In genomic region chr4:152157779-152158584, GRCm38 (mm10) we compare ENCODE assay signal across 8 mouse cellular contexts. TPM values are rescaled to one million over a fixed set of nuclear protein-coding genes. Genes with fewer than 3 reads are reported as not detected.
DNase-seq lines count a peak whose midpoint lies in the region; ATAC-seq lines count a peak whose summit lies in the region.

No protein-coding gene starts in this region.

- no peak overlapping the region for H3K27ac ChIP-seq in brown adipose tissue, adult 24 weeks (replicated peaks; ENCODE audit: low read depth, low read length)
- H3K27ac ChIP-seq in heart, embryonic 16.5 days (ENCODE audit: low read length) = no peak overlapping the region
- H3K27ac ChIP-seq in limb, embryonic 11.5 days (replicated peaks; ENCODE audit: low read depth, low read length) = no peak overlapping the region
- H3K27ac ChIP-seq in midbrain, embryonic 13.5 days = no peak overlapping the region

- peak overlapping the region; percentile 27; the same call in 1 of the 2 replicates for H3K4me3 ChIP-seq in brown adipose tissue, adult 24 weeks (ENCODE audit: insufficient read depth, low read depth, low read length)
- H3K4me3 ChIP-seq in heart, embryonic 16.5 days (ENCODE audit: low read length) = peak overlapping the region; percentile 41
- H3K4me3 ChIP-seq in limb, embryonic 11.5 days (ENCODE audit: low read depth, low read length) = no peak overlapping the region
- H3K4me3 ChIP-seq in midbrain, embryonic 13.5 days (replicated peaks) = no peak overlapping the region

- H3K36me3 ChIP-seq in heart, embryonic 16.5 days (ENCODE audit: control insufficient read depth, insufficient read depth) = no peaks in the 10 kb centered on the region
- H3K36me3 ChIP-seq in limb, embryonic 11.5 days (ENCODE audit: control insufficient read depth, insufficient read depth, low read length) = no peaks in the 10 kb centered on the region
- no peaks in the 10 kb centered on the region for H3K36me3 ChIP-seq in midbrain, embryonic 13.5 days

- DNase-seq in cerebellum, adult 8-10 months = peak; percentile 52
- no peak for DNase-seq in cerebellum, adult 11 months
- DNase-seq in 3T3-L1 (ENCODE audit: low read depth, low spot score) = peak; percentile 42
- peak; percentile 70 for DNase-seq in limb, embryonic 11.5 days (ENCODE audit: low spot score)
- peak; percentile 81 for DNase-seq in thymus, postnatal 4 days

- H3K9ac ChIP-seq in heart, embryonic 16.5 days (ENCODE audit: low read length) = no peak overlapping the region
- H3K9ac ChIP-seq in limb, embryonic 11.5 days (ENCODE audit: low read length) = no peak overlapping the region
- H3K9ac ChIP-seq in midbrain, embryonic 13.5 days (replicated peaks) = 0 out of 2 replicates have a peak overlapping the region, but pooled peaks have one; percentile 25

- no peaks in the 10 kb centered on the region for H3K9me3 ChIP-seq in heart, embryonic 16.5 days (replicated peaks; ENCODE audit: control insufficient read depth, low read length)
- H3K9me3 ChIP-seq in limb, embryonic 11.5 days (ENCODE audit: control insufficient read depth, low read length) = no peaks in the 10 kb centered on the region
- H3K9me3 ChIP-seq in midbrain, embryonic 13.5 days = no peaks in the 10 kb centered on the region

- peaks cover 3% of the 10 kb centered on the region; the same call in 1 of the 2 replicates for H3K4me1 ChIP-seq in brown adipose tissue, adult 24 weeks (ENCODE audit: control insufficient read depth, insufficient read depth, insufficient read length, low read length)
- peaks cover 21% of the 10 kb centered on the region for H3K4me1 ChIP-seq in heart, embryonic 16.5 days (ENCODE audit: control insufficient read depth, insufficient read depth, low read length)
- H3K4me1 ChIP-seq in limb, embryonic 11.5 days (ENCODE audit: control insufficient read depth, insufficient read depth, low read length) = peaks cover 5% of the 10 kb centered on the region; the same call in 1 of the 2 replicates
- H3K4me1 ChIP-seq in midbrain, embryonic 13.5 days (replicated peaks) = peaks cover 24% of the 10 kb centered on the region

- 18% methylated on average over 21 of the region's 21 CpGs for WGBS in heart, embryonic 16.5 days
- 13% methylated on average over 21 of the region's 21 CpGs for whole genome bisulfite sequencing in limb, embryonic 11.5 days
- WGBS in midbrain, embryonic 13.5 days = 15% methylated on average over 21 of the region's 21 CpGs

- peaks cover 78% of the 10 kb centered on the region for H3K27me3 ChIP-seq in heart, embryonic 16.5 days (ENCODE audit: control insufficient read depth, insufficient read depth, low read length)
- peaks cover 58% of the 10 kb centered on the region for H3K27me3 ChIP-seq in limb, embryonic 11.5 days (ENCODE audit: control insufficient read depth, insufficient read depth, low read length)
- peaks cover 94% of the 10 kb centered on the region for H3K27me3 ChIP-seq in midbrain, embryonic 13.5 days

- no peak for ATAC-seq in heart, embryonic 16.5 days (replicated peaks; ENCODE audit: extremely low read depth, insufficient read depth, low FRiP score)
- no peak for ATAC-seq in limb, embryonic 11.5 days (ENCODE audit: insufficient number of reproducible peaks, low FRiP score, low TSS enrichment, low read depth)
- no peak for ATAC-seq in midbrain, embryonic 13.5 days

- H3K4me2 ChIP-seq in heart, embryonic 16.5 days (ENCODE audit: low read depth, low read length) = peak overlapping the region; percentile 54
- no peak overlapping the region; the same call in 1 of the 2 replicates for H3K4me2 ChIP-seq in limb, embryonic 11.5 days (ENCODE audit: low read depth, severe bottlenecking)
- peak overlapping the region; percentile 25 for H3K4me2 ChIP-seq in midbrain, embryonic 13.5 days (replicated peaks)

RNA-seq across cellular contexts. Expression of gene Hes2, which starts 0.7 kb away (rescaled TPM):
- not detected in 2 replicates for polyA plus RNA-seq in brown adipose tissue, adult 24 weeks (2012; ENCODE audit: insufficient read depth, insufficient read length, missing spikeins)
- polyA plus RNA-seq in heart, embryonic 16.5 days (2015; fragmentation: Nextera tagmentation; extraction: Ambion mirVana) = 0.14 TPM in 1 of 2 replicates, not detected in the other
- not detected in 2 replicates for polyA plus RNA-seq in limb, embryonic 11.5 days (2014; fragmentation: Nextera tagmentation; extraction: Ambion mirVana)
- polyA plus RNA-seq in midbrain, embryonic 13.5 days (2015; fragmentation: Nextera tagmentation; extraction: Ambion mirVana) = 0.26 and 0.28 TPM in 2 replicates

RNA-seq across cellular contexts. Expression of gene Espn, which starts 5.8 kb away (rescaled TPM):
- 1.0 TPM in 1 of 2 replicates, not detected in the other for polyA plus RNA-seq in brown adipose tissue, adult 24 weeks (2012; ENCODE audit: insufficient read depth, insufficient read length, missing spikeins)
- polyA plus RNA-seq in heart, embryonic 16.5 days (2015; fragmentation: Nextera tagmentation; extraction: Ambion mirVana) = 1.3 and 1.5 TPM in 2 replicates
- polyA plus RNA-seq in limb, embryonic 11.5 days (2014; fragmentation: Nextera tagmentation; extraction: Ambion mirVana) = 1.6 and 1.9 TPM in 2 replicates
- polyA plus RNA-seq in midbrain, embryonic 13.5 days (2015; fragmentation: Nextera tagmentation; extraction: Ambion mirVana) = 0.07 TPM in 1 of 2 replicates, not detected in the other

RNA-seq across cellular contexts. Expression of gene Acot7, which starts 20.0 kb away (rescaled TPM):
- 15.6 and 19.4 TPM in 2 replicates for polyA plus RNA-seq in brown adipose tissue, adult 24 weeks (2012; ENCODE audit: insufficient read depth, insufficient read length, missing spikeins)
- polyA plus RNA-seq in heart, embryonic 16.5 days (2015; fragmentation: Nextera tagmentation; extraction: Ambion mirVana) = 67.7 and 68.0 TPM in 2 replicates
- 32.1 and 33.3 TPM in 2 replicates for polyA plus RNA-seq in limb, embryonic 11.5 days (2014; fragmentation: Nextera tagmentation; extraction: Ambion mirVana)
- polyA plus RNA-seq in midbrain, embryonic 13.5 days (2015; fragmentation: Nextera tagmentation; extraction: Ambion mirVana) = 206 and 218 TPM in 2 replicates

RNA-seq across cellular contexts. Expression of gene Tnfrsf25, which starts 42.2 kb away (rescaled TPM):
- polyA plus RNA-seq in brown adipose tissue, adult 24 weeks (2012; ENCODE audit: insufficient read depth, insufficient read length, missing spikeins) = 1.9 TPM in 1 of 2 replicates, not detected in the other
- 0.77 and 1.4 TPM in 2 replicates for polyA plus RNA-seq in heart, embryonic 16.5 days (2015; fragmentation: Nextera tagmentation; extraction: Ambion mirVana)
- 0.38 and 0.79 TPM in 2 replicates for polyA plus RNA-seq in limb, embryonic 11.5 days (2014; fragmentation: Nextera tagmentation; extraction: Ambion mirVana)
- polyA plus RNA-seq in midbrain, embryonic 13.5 days (2015; fragmentation: Nextera tagmentation; extraction: Ambion mirVana) = 0.87 and 0.97 TPM in 2 replicates

Comparison
In these comparisons a context has a peak if more than half of its experiments do, and no peak if none do; other contexts are left out.
1. H3K4me3 ChIP-seq: peak in brown adipose tissue, adult 24 weeks (single experiment) and heart, embryonic 16.5 days (single experiment); none in limb, embryonic 11.5 days (single experiment) and midbrain, embryonic 13.5 days (single experiment).